Mouse (Mus musculus) gastrocnemius, postnatal 36 days (tissue): ENCODE results near the gene 4933402D24Rik. TPM values are rescaled to one million over a fixed set of nuclear protein-coding genes. Genes with fewer than 3 reads are reported as not detected.

Experiments used
- total RNA-seq, 2 experiments: library from RNA; stranded (reverse); gene quantifications; 2 replicates each; pipeline ENCODE4 v1.2.3; 2021

The 4933402D24Rik gene
- total RNA-seq, 2 experiments from 2014 or later = not detected

Other genes starting within 250 kb of the 4933402D24Rik start
- not detected for gene Gm39653, start 153.3 kb downstream of the 4933402D24Rik start, total RNA-seq
- gene Dytn, start 82.3 kb downstream of the 4933402D24Rik start, total RNA-seq = not detected
- not detected for gene Mdh1b, start 38.9 kb downstream of the 4933402D24Rik start, total RNA-seq
- gene Fastkd2, start 38.7 kb downstream of the 4933402D24Rik start, total RNA-seq = 10 to 100 TPM; 16.1 to 19.1 TPM